Mouse (Mus musculus): ENCODE results near the gene Afdn. TPM values are rescaled to one million over a fixed set of nuclear protein-coding genes. Genes with fewer than 3 reads are reported as not detected.
"Not testable (repeated sequence)": the region's sequence is repeated elsewhere in the genome, so short reads cannot be mapped to it uniquely, and the experiment has no call there.

Gene Afdn
- polyA plus RNA-seq, 1 experiment from 2014 or later: 141 TPM

DNA sequence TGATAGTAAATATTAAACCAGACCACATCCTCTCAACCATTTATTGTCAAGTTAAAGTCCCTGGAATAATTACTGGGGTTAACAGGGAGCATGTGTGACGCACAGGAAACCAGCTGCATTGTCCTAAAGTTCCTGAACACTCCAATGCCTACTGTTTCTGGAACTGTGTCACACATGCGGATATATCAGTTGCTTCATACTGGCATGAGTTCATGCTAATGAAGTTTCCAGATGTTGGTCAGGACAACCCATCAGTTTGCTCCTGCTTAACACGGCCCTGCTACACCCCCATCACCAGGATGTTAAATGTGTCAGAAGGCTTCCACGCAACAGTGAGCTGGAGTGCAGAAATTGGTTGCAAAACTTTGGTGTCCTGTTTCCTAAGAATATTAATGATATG is 154.2 kb downstream of the Afdn start:
- Histone ChIP-seq H3K4me2 (ENCODE audit: low read depth, low read length, severe bottlenecking) (no peak overlapping the region), H3K9ac (ENCODE audit: low read length) (no peak overlapping the region), H3K27me3 (ENCODE audit: control insufficient read depth, insufficient read depth, low read length) (no peaks in the 10 kb centered on the region), H3K4me1 (replicated peaks; ENCODE audit: control insufficient read depth, insufficient read depth, low read length) (no peaks in the 10 kb centered on the region), H3K9me3 (ENCODE audit: control insufficient read depth, low read length) (no peaks in the 10 kb centered on the region), H3K36me3 (ENCODE audit: control insufficient read depth, insufficient read depth, low read length) (no peaks in the 10 kb centered on the region), H3K27ac (ENCODE audit: low read depth, low read length) (no peak overlapping the region), H3K4me3 (ENCODE audit: low read depth, low read length) (no peak overlapping the region)
- 89% methylated on average over 4 of the region's 4 CpGs for WGBS
- ATAC-seq (replicated peaks; ENCODE audit: low FRiP score): no peak
- no peak for DNase-seq (ENCODE audit: low spot score)

GRCm38 (mm10) chr17:13920771-13921170 is 160.4 kb downstream of the Afdn start:
- no peak overlapping the region for H3K9ac ChIP-seq (ENCODE audit: low read length)
- no peaks in the 10 kb centered on the region for H3K27me3 ChIP-seq (ENCODE audit: control insufficient read depth, insufficient read depth, low read length)
- H3K9me3 ChIP-seq (ENCODE audit: control insufficient read depth, low read length): no peaks in the 10 kb centered on the region
- H3K4me1 ChIP-seq (replicated peaks; ENCODE audit: control insufficient read depth, insufficient read depth, low read length): no peaks in the 10 kb centered on the region
- H3K4me2 ChIP-seq (ENCODE audit: low read depth, low read length, severe bottlenecking): no peak overlapping the region
- no peak overlapping the region for H3K4me3 ChIP-seq (ENCODE audit: low read depth, low read length)
- H3K36me3 ChIP-seq (ENCODE audit: control insufficient read depth, insufficient read depth, low read length): no peaks in the 10 kb centered on the region
- ATAC-seq (replicated peaks; ENCODE audit: low FRiP score): no peak
- no peak for DNase-seq (ENCODE audit: low spot score)
- 75% methylated on average over 2 of the region's 2 CpGs for WGBS
- no peak overlapping the region for H3K27ac ChIP-seq (ENCODE audit: low read depth, low read length)

GRCm38 (mm10) chr17:13923418-13923817 is 163.1 kb downstream of the Afdn start:
- no peaks in the 10 kb centered on the region for H3K36me3 ChIP-seq (ENCODE audit: control insufficient read depth, insufficient read depth, low read length)
- ATAC-seq (replicated peaks; ENCODE audit: low FRiP score) (no peak), DNase-seq (ENCODE audit: low spot score) (no peak)
- no peaks in the 10 kb centered on the region for H3K27me3 ChIP-seq (ENCODE audit: control insufficient read depth, insufficient read depth, low read length)
- 68% methylated on average over 2 of the region's 2 CpGs for WGBS
- no peak overlapping the region for H3K9ac ChIP-seq (ENCODE audit: low read length)
- H3K4me3 ChIP-seq (ENCODE audit: low read depth, low read length): no peak overlapping the region
- H3K27ac ChIP-seq (ENCODE audit: low read depth, low read length): no peak overlapping the region
- no peaks in the 10 kb centered on the region for H3K4me1 ChIP-seq (replicated peaks; ENCODE audit: control insufficient read depth, insufficient read depth, low read length)
- no peak overlapping the region for H3K4me2 ChIP-seq (ENCODE audit: low read depth, low read length, severe bottlenecking)
- no peaks in the 10 kb centered on the region for H3K9me3 ChIP-seq (ENCODE audit: control insufficient read depth, low read length)

DNA sequence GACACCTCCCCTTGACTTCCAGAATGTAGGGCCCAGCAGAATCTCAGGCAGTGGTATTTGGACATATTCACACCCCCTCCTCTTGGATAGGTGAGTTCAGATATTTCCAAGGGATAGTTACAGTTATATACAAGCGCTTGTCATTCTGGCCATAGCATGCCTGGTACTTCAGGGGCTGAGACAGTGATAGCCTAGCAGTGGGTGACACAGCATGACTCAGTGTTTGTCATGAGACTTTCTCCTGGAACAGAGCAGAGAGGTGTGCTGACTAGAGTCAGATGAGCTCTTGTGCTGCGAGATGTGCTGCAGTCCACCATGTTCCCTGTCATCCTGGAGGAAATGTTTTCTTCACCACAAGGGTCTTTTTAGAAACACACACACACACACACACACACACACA is 164.2 kb downstream of the Afdn start:
- Histone ChIP-seq H3K9me3 (ENCODE audit: control insufficient read depth, low read length) (no peaks in the 10 kb centered on the region), H3K4me1 (replicated peaks; ENCODE audit: control insufficient read depth, insufficient read depth, low read length) (no peaks in the 10 kb centered on the region), H3K36me3 (ENCODE audit: control insufficient read depth, insufficient read depth, low read length) (no peaks in the 10 kb centered on the region), H3K27ac (ENCODE audit: low read depth, low read length) (no peak overlapping the region), H3K4me2 (ENCODE audit: low read depth, low read length, severe bottlenecking) (no peak overlapping the region), H3K4me3 (ENCODE audit: low read depth, low read length) (no peak overlapping the region), H3K9ac (ENCODE audit: low read length) (no peak overlapping the region), H3K27me3 (ENCODE audit: control insufficient read depth, insufficient read depth, low read length) (no peaks in the 10 kb centered on the region)
- ATAC-seq (replicated peaks; ENCODE audit: low FRiP score) (no peak), DNase-seq (ENCODE audit: low spot score) (no peak)
- 87% methylated on average over 2 of the region's 2 CpGs for WGBS

DNA sequence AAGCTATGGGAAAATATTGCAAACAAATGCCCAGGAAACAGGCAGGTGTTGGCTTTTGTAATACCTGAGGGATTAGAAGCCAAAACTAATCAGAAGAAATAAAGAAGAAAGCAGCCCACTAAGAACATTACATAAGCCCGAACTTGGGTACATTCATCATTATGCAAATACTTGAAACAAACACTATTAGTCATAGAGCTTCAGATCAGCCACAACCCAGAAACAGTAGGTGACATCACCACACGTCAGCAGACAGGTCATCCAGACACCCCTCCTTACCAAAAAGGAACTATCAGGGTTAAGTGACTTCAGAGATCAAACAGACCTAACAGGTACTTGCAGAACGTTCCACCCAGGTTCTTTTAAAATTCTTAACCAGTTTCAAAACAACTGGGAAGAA is 165.6 kb downstream of the Afdn start:
- no peaks in the 10 kb centered on the region for H3K9me3 ChIP-seq (ENCODE audit: control insufficient read depth, low read length)
- no peak overlapping the region for H3K27ac ChIP-seq (ENCODE audit: low read depth, low read length)
- no peaks in the 10 kb centered on the region for H3K4me1 ChIP-seq (replicated peaks; ENCODE audit: control insufficient read depth, insufficient read depth, low read length)
- H3K27me3 ChIP-seq (ENCODE audit: control insufficient read depth, insufficient read depth, low read length): no peaks in the 10 kb centered on the region
- WGBS: 73% methylated on average over 3 of the region's 3 CpGs
- H3K9ac ChIP-seq (ENCODE audit: low read length): no peak overlapping the region
- H3K4me2 ChIP-seq (ENCODE audit: low read depth, low read length, severe bottlenecking): no peak overlapping the region
- no peaks in the 10 kb centered on the region for H3K36me3 ChIP-seq (ENCODE audit: control insufficient read depth, insufficient read depth, low read length)
- DNase-seq (ENCODE audit: low spot score): no peak
- ATAC-seq (replicated peaks; ENCODE audit: low FRiP score): no peak
- H3K4me3 ChIP-seq (ENCODE audit: low read depth, low read length): no peak overlapping the region

DNA sequence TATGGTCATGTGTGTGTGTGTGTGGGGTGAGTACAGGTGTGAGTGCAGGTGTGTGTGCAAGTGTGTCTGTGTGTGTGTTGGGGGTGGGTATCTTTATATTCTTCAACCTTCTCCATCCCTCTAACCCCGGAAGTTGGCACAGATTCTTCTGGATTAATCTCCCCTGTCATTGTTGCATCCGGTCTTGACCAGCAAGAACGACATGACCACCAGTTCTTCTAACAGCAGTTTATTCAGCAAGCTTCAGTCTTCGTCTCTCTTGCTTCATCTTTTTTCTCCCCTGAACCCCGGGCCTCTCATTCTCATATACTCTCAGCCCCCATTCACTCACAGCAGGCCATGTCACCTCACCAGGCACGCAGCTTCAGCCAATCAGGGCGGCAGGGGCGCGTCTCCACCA is 170.1 kb downstream of the Afdn start:
- no peaks in the 10 kb centered on the region for H3K27me3 ChIP-seq (ENCODE audit: control insufficient read depth, insufficient read depth, low read length)
- no peaks in the 10 kb centered on the region for H3K4me1 ChIP-seq (replicated peaks; ENCODE audit: control insufficient read depth, insufficient read depth, low read length)
- H3K4me3 ChIP-seq (ENCODE audit: low read depth, low read length): no peak overlapping the region
- H3K9ac ChIP-seq (ENCODE audit: low read length): no peak overlapping the region
- ATAC-seq (replicated peaks; ENCODE audit: low FRiP score): no peak
- no peaks in the 10 kb centered on the region for H3K36me3 ChIP-seq (ENCODE audit: control insufficient read depth, insufficient read depth, low read length)
- DNase-seq (ENCODE audit: low spot score): no peak
- no peak overlapping the region for H3K4me2 ChIP-seq (ENCODE audit: low read depth, low read length, severe bottlenecking)
- no peak overlapping the region for H3K27ac ChIP-seq (ENCODE audit: low read depth, low read length)
- WGBS: 91% methylated on average over 9 of the region's 9 CpGs
- H3K9me3 ChIP-seq (ENCODE audit: control insufficient read depth, low read length): no peaks in the 10 kb centered on the region

GRCm38 (mm10) chr17:13935364-13935763 is 175.0 kb downstream of the Afdn start:
- not testable (repeated sequence) for H3K4me1 ChIP-seq (replicated peaks; ENCODE audit: control insufficient read depth, insufficient read depth, low read length); H3K36me3 ChIP-seq (ENCODE audit: control insufficient read depth, insufficient read depth, low read length); ATAC-seq (replicated peaks; ENCODE audit: low FRiP score); H3K27me3 ChIP-seq (ENCODE audit: control insufficient read depth, insufficient read depth, low read length); H3K4me2 ChIP-seq (ENCODE audit: low read depth, low read length, severe bottlenecking); H3K4me3 ChIP-seq (ENCODE audit: low read depth, low read length); H3K9me3 ChIP-seq (ENCODE audit: control insufficient read depth, low read length); H3K9ac ChIP-seq (ENCODE audit: low read length); DNase-seq (ENCODE audit: low spot score); H3K27ac ChIP-seq (ENCODE audit: low read depth, low read length)
- WGBS: 90% methylated on average over 2 of the region's 2 CpGs

- Histone ChIP-seq H3K27me3 (ENCODE audit: control insufficient read depth, insufficient read depth, low read length) (no peaks in the 10 kb centered on the region), H3K4me2 (ENCODE audit: low read depth, low read length, severe bottlenecking) (no peak overlapping the region), H3K9ac (ENCODE audit: low read length) (no peak overlapping the region), H3K9me3 (ENCODE audit: control insufficient read depth, low read length) (no peaks in the 10 kb centered on the region), H3K4me3 (ENCODE audit: low read depth, low read length) (no peak overlapping the region), H3K4me1 (replicated peaks; ENCODE audit: control insufficient read depth, insufficient read depth, low read length) (no peaks in the 10 kb centered on the region), H3K36me3 (ENCODE audit: control insufficient read depth, insufficient read depth, low read length) (no peaks in the 10 kb centered on the region), H3K27ac (ENCODE audit: low read depth, low read length) (no peak overlapping the region)
- DNase-seq (ENCODE audit: low spot score) (no peak), ATAC-seq (replicated peaks; ENCODE audit: low FRiP score) (no peak)
- 99% methylated on average over 4 of the region's 4 CpGs for WGBS
These were observed 177.4 kb downstream of the Afdn start for GRCm38 (mm10) chr17:13937787-13938186.

DNA sequence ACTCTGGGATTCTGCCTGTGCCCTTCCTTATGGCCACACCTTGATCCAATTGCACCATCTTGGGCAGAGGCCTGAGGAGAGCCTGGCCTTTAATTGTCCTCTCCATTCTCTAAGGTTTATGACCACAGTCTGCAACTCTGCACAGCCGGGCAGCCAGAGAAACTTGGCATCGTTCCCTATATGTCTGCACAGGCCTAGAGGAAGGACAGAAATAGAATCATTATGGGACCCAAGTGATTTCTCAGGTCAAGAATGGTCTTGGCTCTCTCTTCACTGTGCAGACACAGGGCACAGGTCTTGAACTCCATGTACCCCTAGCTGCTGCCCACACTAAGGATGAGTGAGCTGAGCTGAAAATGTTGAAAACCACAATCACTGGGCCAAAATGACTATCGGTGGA is 178.3 kb downstream of the Afdn start:
- Histone ChIP-seq H3K4me1 (replicated peaks; ENCODE audit: control insufficient read depth, insufficient read depth, low read length) (no peaks in the 10 kb centered on the region), H3K36me3 (ENCODE audit: control insufficient read depth, insufficient read depth, low read length) (no peaks in the 10 kb centered on the region), H3K27me3 (ENCODE audit: control insufficient read depth, insufficient read depth, low read length) (no peaks in the 10 kb centered on the region), H3K9me3 (ENCODE audit: control insufficient read depth, low read length) (no peaks in the 10 kb centered on the region), H3K4me2 (ENCODE audit: low read depth, low read length, severe bottlenecking) (no peak overlapping the region), H3K27ac (ENCODE audit: low read depth, low read length) (no peak overlapping the region), H3K9ac (ENCODE audit: low read length) (no peak overlapping the region), H3K4me3 (ENCODE audit: low read depth, low read length) (no peak overlapping the region)
- DNase-seq (ENCODE audit: low spot score) (no peak), ATAC-seq (replicated peaks; ENCODE audit: low FRiP score) (no peak)
- 96% methylated on average over 3 of the region's 3 CpGs for WGBS
